Mouse (Mus musculus) kidney, postnatal 36 days (tissue): Measurements from ENCODE around the gene Hck.
A peak's percentile ranks its signal among the peaks of the same experiment; 100 is the strongest.

ENCODE experiments used
- DNase-seq, 2 experiments: peaks; one replicate each; pipeline ENCODE4 v3.0.0; 2021 to 2022; ENCODE audit warnings: mixed read lengths in 2 of 2

The Hck gene

DNA sequence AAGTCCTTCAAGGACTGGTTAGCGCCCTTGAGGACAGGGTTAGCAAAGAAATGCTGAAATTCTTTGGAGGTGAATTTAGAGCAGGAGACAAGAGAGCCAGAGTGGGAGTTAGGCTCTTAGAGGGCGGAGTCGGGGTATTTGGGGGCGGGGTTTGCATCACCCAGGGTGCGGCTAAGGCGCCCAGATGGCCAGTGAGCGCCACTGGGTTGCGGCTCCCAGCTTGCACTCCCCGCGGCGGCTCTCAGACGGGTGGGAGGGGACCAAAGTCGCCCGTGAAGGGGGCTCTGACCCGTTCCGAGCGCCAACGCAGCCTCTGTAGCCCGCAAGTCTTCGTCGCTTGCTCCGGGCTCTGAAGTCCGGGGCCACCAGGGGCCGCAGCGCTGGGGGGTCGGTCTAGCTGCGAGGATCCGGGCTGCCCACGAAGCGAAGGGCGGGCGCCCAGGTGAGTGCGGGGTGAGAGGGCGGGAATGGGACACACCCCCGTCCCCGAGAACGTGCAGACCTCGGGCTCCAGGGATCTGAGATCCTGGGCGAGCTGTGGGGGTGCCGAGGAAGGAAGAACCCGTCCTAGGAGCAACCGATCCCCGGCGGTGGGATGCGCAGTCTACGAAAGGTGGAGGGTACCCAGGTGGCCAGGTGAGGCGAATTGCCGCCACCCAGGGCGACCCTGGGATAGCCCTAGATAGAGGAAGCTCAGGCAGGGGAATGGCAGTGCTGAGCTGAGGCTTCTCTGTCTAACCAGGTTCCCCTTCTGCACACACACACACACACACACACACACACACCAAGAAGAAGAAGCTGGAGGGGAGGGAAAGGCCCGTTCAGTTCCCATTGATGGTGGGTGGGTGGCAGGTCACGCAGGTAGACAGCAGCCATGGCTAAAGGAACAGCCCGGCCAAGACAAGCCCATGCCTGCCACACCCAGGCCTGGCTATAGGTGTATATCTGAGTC, at the start of gene Hck:
Gene Hck, plus strand, starts transcription at position 156 of the 952 bp plus-strand sequence.
- DNase-seq, result peak; percentile 42 to 73

GRCm38 (mm10) chr2:153060216-153060615, 48.1 kb upstream of the Hck start:
- no peak for DNase-seq

DNA sequence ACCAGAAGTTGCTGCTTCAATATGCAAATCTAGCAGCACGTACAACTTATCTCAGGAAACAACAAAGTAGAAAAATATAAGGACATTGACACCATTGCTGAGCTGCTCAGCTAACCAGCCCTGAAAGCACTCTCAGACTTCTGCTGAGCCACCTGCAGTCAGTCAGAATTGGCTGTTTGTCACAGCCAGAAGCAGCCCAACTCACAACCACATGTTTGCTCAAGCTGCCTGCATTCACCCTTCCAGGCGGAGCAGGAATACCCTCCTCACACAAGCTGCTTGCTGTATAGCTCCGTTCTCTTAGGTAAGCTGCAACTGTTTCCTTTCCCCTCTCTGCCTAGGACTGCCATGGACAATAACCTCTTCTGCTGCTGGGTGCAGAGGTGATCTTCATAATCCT, 44.9 kb upstream of the Hck start:
- DNase-seq, result no peak

- DNase-seq, result no peak
Measured at GRCm38 (mm10) chr2:153064190-153064970, 43.9 kb upstream of the Hck start.

- peak; percentile 78 to 79 for DNase-seq
Measured at GRCm38 (mm10) chr2:153065747-153066508, 42.3 kb upstream of the Hck start, which contains the start of gene Ccm2l. Gene Ccm2l (plus strand): TSS chr2:153065955.

DNA sequence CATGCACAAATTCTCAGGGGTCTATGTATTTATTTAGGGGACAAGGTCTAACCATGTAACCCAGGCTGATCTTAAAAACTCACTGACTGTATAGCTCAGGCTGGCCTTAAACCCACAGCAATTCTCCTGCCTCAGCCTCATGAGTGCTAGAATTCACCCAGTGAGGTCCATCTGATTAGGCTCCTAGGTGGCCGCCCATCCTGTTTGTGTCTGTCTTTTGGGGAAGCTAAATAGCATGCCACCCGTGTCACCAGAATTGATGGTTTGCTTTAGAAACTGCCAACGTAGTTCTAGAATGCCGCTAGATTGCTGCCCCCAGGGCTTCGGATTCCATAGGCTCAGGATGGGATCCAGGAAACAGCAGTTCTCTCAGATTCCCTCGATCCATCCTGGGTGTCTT, 41.3 kb upstream of the Hck start:
- peak in 1 of 2 experiments; percentile 12 for DNase-seq

- peak; percentile 15 to 73 for DNase-seq
Measured at GRCm38 (mm10) chr2:153070762-153071490, 37.3 kb upstream of the Hck start.

DNA sequence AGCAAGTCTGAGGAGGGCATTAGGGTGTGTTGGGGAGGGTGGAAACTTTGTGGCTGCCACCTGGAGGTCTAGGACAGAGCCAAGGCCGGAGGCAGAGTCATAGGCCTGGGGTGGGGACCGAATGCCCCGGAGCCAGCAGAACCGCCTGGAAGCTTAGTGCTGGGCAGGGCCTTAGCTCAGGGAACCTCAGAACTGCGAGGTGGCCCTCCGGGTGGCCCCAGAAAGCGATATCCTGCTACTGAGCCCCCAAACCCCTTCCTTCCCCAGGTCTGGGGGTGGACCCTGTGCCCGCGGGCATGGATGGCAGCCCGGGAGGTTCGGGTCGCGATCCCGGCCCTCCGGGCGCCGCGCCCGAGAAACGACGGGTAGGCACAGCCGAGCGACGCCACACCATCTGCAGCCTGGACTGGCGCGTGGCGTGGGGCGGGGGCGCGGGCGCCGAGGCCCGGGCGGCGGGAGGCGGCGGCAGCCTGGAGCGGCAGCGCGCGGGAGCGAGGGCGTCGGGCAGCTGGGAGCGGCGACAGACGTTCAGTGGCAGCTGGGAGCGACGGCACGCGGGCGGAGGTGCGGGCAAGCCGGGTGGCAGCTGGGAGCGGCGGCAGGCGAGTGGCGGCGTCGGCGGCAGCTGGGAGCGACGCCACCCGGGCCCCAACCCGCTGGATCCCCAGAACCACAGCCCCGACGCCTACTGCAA, 36.6 kb upstream of the Hck start:
- no peak for DNase-seq

DNA sequence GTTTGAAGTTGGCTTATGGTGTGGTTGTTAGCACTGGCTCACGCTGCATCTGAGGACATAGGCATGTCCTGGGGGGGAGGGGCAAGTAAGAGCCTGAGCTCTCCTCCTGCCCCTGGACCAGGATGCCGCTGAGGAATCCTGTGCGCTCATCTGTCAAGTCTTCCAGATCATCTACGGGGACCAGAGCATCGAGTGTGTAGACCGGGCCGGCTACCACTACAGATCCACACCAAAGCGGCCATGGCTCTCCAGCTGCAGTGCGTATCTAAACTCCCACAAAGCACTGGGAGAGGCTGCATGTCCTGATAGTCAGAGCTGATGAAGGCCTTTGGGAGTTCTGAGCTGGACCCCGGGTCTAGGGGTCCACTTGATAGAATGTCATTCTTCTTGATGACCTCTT, 33.6 kb upstream of the Hck start:
- no peak for DNase-seq

- no peak for DNase-seq
Measured at GRCm38 (mm10) chr2:153075961-153076360, 32.3 kb upstream of the Hck start.

- DNase-seq, result peak; percentile 83 to 90
Measured at GRCm38 (mm10) chr2:153080841-153081523, 27.3 kb upstream of the Hck start.

- DNase-seq, result peak; percentile 62 to 65
Measured at GRCm38 (mm10) chr2:153081866-153082265, 26.4 kb upstream of the Hck start.

DNA sequence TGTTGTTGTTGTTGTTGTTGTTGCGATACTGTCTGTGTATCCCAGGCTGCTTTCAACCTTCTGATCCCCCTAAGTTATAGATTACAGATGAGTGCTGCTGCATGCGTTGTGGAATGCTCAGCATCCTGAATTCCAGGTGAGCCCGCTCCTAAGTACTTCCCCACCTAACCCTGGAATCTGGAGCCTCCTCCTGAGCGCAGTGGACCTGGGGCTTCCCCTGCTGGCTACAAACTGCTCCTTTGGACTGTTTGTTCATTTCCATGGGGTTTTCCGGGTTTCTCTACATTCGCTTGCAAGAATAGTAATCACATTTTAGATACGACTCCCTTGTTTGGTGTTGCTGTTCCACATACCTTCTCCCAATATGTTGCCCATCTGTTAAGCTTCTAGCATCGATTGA, 25.0 kb upstream of the Hck start:
- DNase-seq, result no peak

GRCm38 (mm10) chr2:153083824-153084223, 24.4 kb upstream of the Hck start:
- no peak for DNase-seq

- peak; percentile 38 to 45 for DNase-seq
Measured at GRCm38 (mm10) chr2:153084261-153084976, 23.8 kb upstream of the Hck start.

GRCm38 (mm10) chr2:153085556-153085955, 22.7 kb upstream of the Hck start:
- DNase-seq, result no peak

DNA sequence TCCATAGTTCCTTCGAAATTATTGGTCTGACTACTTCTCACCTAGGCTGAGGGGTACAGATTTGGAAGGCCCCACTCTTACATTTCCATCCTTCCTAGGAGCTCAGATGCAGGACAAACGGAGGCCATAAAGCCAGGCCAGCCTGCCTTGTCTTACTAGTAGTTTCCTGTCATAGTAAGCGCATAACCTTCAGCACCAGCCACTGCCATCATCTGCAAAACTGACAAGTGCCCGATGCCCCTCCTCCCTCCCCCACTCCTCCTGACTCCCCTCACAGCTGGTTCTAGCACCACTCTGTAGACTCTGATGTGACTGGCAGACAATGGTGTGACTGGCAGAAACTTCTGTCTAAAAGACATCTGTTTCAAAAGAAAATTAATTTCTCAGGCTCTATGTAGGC, 22.1 kb upstream of the Hck start:
- DNase-seq, result no peak

DNA sequence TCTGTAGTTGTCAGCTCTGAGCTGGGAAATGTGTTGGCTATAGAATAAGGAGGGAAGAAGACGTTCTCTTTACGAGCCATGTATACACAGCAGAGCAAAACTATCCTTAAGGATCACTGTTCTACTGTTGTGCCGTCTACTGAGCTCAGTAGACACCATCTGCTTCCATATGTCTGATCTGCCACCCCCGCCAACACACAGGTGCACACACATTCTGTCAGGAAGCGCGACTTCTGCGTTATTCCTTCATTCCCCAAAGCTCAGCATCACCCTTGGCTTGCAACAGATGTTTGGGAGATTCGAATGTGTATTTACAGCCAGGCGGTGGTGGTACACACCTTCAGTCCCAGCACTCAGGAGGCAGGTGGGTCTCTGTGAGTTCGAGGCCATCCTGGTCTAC, 21.2 kb upstream of the Hck start:
- no peak for DNase-seq

- no peak for DNase-seq
Measured at GRCm38 (mm10) chr2:153089316-153089715, 19.0 kb upstream of the Hck start.

GRCm38 (mm10) chr2:153090551-153091165, 17.6 kb upstream of the Hck start:
- peak in 1 of 2 experiments; percentile 34 for DNase-seq
